Mouse (Mus musculus) CH12.LX (cell line): ENCODE data around the gene Gdf9. TPM values are rescaled to one million over a fixed set of nuclear protein-coding genes. Genes with fewer than 3 reads are reported as not detected.

Experiments used
- DNase-seq: peaks from one replicate; pipeline ENCODE4 v3.0.0-alpha.2; 2013; ENCODE audit errors: extremely low read depth
- H3K27ac ChIP-seq: 2 replicates; pipeline ENCODE4 v1.5.1; 2012; ENCODE audit warnings: low read depth, mild to moderate bottlenecking, control low read depth, moderate library complexity; ENCODE audit not compliant: insufficient read depth
- H3K27me3 ChIP-seq: replicated peaks from 2 replicates; pipeline ENCODE3; 2012; ENCODE audit warnings: inconsistent platforms
- H3K36me3 ChIP-seq, 2 experiments: replicated peaks in 1 of 2; 2 replicates each; pipeline versions ENCODE3 to v1.6.1; 2012; ENCODE audit warnings: inconsistent platforms in 1 of 2, low read length in 1 of 2, mild to moderate bottlenecking in 1 of 2, mixed read lengths in 1 of 2, moderate library complexity in 1 of 2; ENCODE audit not compliant: control insufficient read depth in 1 of 2, insufficient read depth in 1 of 2
- H3K4me1 ChIP-seq, 2 experiments: 2 replicates each; pipeline ENCODE4 v1.6.1; 2012; ENCODE audit warnings: inconsistent platforms in 1 of 2, moderate library complexity in 1 of 2; ENCODE audit not compliant: insufficient read depth in 2 of 2, control insufficient read depth in 1 of 2
- H3K4me2 ChIP-seq: 2 replicates; pipeline ENCODE4 v1.6.1; 2012; ENCODE audit warnings: low read depth, mild to moderate bottlenecking, control low read depth; ENCODE audit not compliant: poor library complexity, insufficient read depth, severe bottlenecking
- H3K4me3 ChIP-seq, 3 experiments: fragments of 150-350 bp in 1 of 3; sonication (generic) in 1 of 3; replicated peaks in 1 of 3; 2 replicates each; pipeline versions ENCODE3 to v1.5.1; 2011 to 2012; ENCODE audit warnings: low read depth in 2 of 3, low read length in 2 of 3, mild to moderate bottlenecking in 2 of 3, moderate library complexity in 2 of 3, control low read depth in 1 of 3, improper control_type of control experiment in 1 of 3, inconsistent platforms in 1 of 3, mixed read lengths in 1 of 3; ENCODE audit not compliant: poor library complexity in 1 of 3
- H3K79me2 ChIP-seq: replicated peaks from 2 replicates; pipeline ENCODE4 v1.6.1; 2012; ENCODE audit warnings: mild to moderate bottlenecking, moderate library complexity; ENCODE audit not compliant: control insufficient read depth, poor library complexity, insufficient read depth, severe bottlenecking; ENCODE audit errors: extremely low read depth
- H3K9ac ChIP-seq: 2 replicates; pipeline ENCODE4 v1.6.1; 2012; ENCODE audit warnings: low read depth, mild to moderate bottlenecking, control low read depth, moderate library complexity; ENCODE audit not compliant: insufficient read depth
- H3K9me3 ChIP-seq: replicated peaks from 2 replicates; pipeline ENCODE3; 2012; ENCODE audit warnings: low read length, inconsistent platforms, mixed read lengths
- CHD1 ChIP-seq: IDR thresholded peaks from 2 replicates; pipeline ENCODE4 v1.6.1; 2012; ENCODE audit warnings: low read depth, low read length, improper control_type of control experiment, inconsistent platforms
- CTCF ChIP-seq, 2 experiments: IDR thresholded peaks in 1 of 2; conservative IDR thresholded peaks in 1 of 2; 2 replicates each; pipeline ENCODE4 v1.5.1; 2011 to 2012; ENCODE audit warnings: low read depth in 2 of 2, low read length in 2 of 2, improper control_type of control experiment in 1 of 2, inconsistent platforms in 1 of 2, mild to moderate bottlenecking in 1 of 2, moderate library complexity in 1 of 2
- ELF1 ChIP-seq: IDR thresholded peaks from 2 replicates; pipeline ENCODE4 v1.6.1; 2014; ENCODE audit warnings: low read depth, mild to moderate bottlenecking, inconsistent platforms, low read length, improper control_type of control experiment
- ETS1 ChIP-seq: conservative IDR thresholded peaks from 2 replicates; pipeline ENCODE4 v1.6.1; 2012; ENCODE audit warnings: low read depth, mild to moderate bottlenecking, inconsistent platforms, low read length, improper control_type of control experiment, moderate library complexity
- GABPA ChIP-seq: IDR thresholded peaks from 2 replicates; pipeline ENCODE4 v1.6.1; 2012; ENCODE audit warnings: low read depth, low read length, improper control_type of control experiment, inconsistent platforms; ENCODE audit not compliant: insufficient replicate concordance
- HCFC1 ChIP-seq: IDR thresholded peaks from 2 replicates; pipeline ENCODE4 v1.6.1; 2012; ENCODE audit warnings: low read depth, mild to moderate bottlenecking, inconsistent platforms, low read length, improper control_type of control experiment
- IRF4 ChIP-seq: IDR thresholded peaks from 2 replicates; pipeline ENCODE4 v1.6.1; 2014; ENCODE audit warnings: low read depth, mild to moderate bottlenecking, inconsistent platforms, low read length, improper control_type of control experiment
- JUN ChIP-seq: IDR thresholded peaks from 2 replicates; pipeline ENCODE4 v1.6.1; 2011; ENCODE audit warnings: low read depth, mild to moderate bottlenecking, low read length, improper control_type of control experiment, moderate library complexity; ENCODE audit not compliant: insufficient read depth
- JUND ChIP-seq: conservative IDR thresholded peaks from 2 replicates; pipeline ENCODE4 v1.6.1; 2011; ENCODE audit warnings: low read depth, low read length, improper control_type of control experiment
- KAT2A ChIP-seq: IDR thresholded peaks from 2 replicates; pipeline ENCODE4 v1.6.1; 2012; ENCODE audit warnings: low read length, improper control_type of control experiment, inconsistent platforms; ENCODE audit not compliant: insufficient replicate concordance
- MAX ChIP-seq: IDR thresholded peaks from 2 replicates; pipeline ENCODE4 v1.6.1; 2011; ENCODE audit warnings: low read length, improper control_type of control experiment
- MXI1 ChIP-seq: IDR thresholded peaks from 2 replicates; pipeline ENCODE4 v1.6.1; 2011; ENCODE audit warnings: mild to moderate bottlenecking, low read depth, low read length, improper control_type of control experiment
- NELFE ChIP-seq: IDR thresholded peaks from 2 replicates; pipeline ENCODE4 v1.6.1; 2011; ENCODE audit warnings: low read depth, low read length, improper control_type of control experiment
- NRF1 ChIP-seq: IDR thresholded peaks from 2 replicates; pipeline ENCODE4 v1.6.1; 2014; ENCODE audit warnings: low read depth, mild to moderate bottlenecking, inconsistent platforms, low read length, improper control_type of control experiment, moderate library complexity
- PAX5 ChIP-seq: IDR thresholded peaks from 2 replicates; pipeline ENCODE4 v1.6.1; 2012; ENCODE audit warnings: low read length, inconsistent platforms, mixed read lengths
- POLR2AphosphoS2 ChIP-seq: IDR thresholded peaks from 2 replicates; pipeline ENCODE4 v1.6.1; 2011; ENCODE audit warnings: low read depth, low read length, improper control_type of control experiment
- RCOR1 ChIP-seq: conservative IDR thresholded peaks from 2 replicates; pipeline ENCODE4 v1.6.1; 2012; ENCODE audit warnings: low read depth, mild to moderate bottlenecking, inconsistent platforms, low read length, improper control_type of control experiment
- SIN3A ChIP-seq: IDR thresholded peaks from 2 replicates; pipeline ENCODE4 v1.6.1; 2012; ENCODE audit warnings: low read length, improper control_type of control experiment, inconsistent platforms
- SMC3 ChIP-seq: IDR thresholded peaks from 2 replicates; pipeline ENCODE4 v1.6.1; 2011; ENCODE audit warnings: low read depth, low read length, improper control_type of control experiment
- TBP ChIP-seq: conservative IDR thresholded peaks from 2 replicates; pipeline ENCODE4 v1.6.1; 2011; ENCODE audit warnings: low read depth, low read length, improper control_type of control experiment
- TCF12 ChIP-seq: IDR thresholded peaks from 2 replicates; pipeline ENCODE4 v1.6.1; 2014; ENCODE audit warnings: low read depth, mild to moderate bottlenecking, inconsistent platforms, low read length, improper control_type of control experiment
- ZKSCAN1 ChIP-seq: IDR thresholded peaks from 2 replicates; pipeline ENCODE4 v1.6.1; 2012; ENCODE audit warnings: low read depth, inconsistent platforms, low read length, improper control_type of control experiment, borderline replicate concordance
- ZMIZ1 ChIP-seq: IDR thresholded peaks from 2 replicates; pipeline ENCODE4 v1.6.1; 2012; ENCODE audit warnings: low read depth, mild to moderate bottlenecking, inconsistent platforms, low read length, improper control_type of control experiment
- ZNF384 ChIP-seq: IDR thresholded peaks from 2 replicates; pipeline ENCODE4 v1.6.1; 2012; ENCODE audit warnings: low read depth, low read length, improper control_type of control experiment, inconsistent platforms
- dilution Hi-C: fragments of 300-500 bp; cut with MboI; formaldehyde crosslinking; loops from 2 replicates; pipeline ENCODE4 v1.14.3; 2020; ENCODE audit warnings: low sequenced_read_pairs; ENCODE audit not compliant: extremely low pct_unique_long_range_greater_than_20kb, extremely low pct_ligation_motif_present
- in situ Hi-C: fragments of 300-500 bp; cut with MboI; formaldehyde crosslinking; loops from 3 replicates; pipeline ENCODE4 v1.14.3; 2019; ENCODE audit warnings: low sequenced_read_pairs, low pct_ligation_motif_present, low pct_unique_long_range_greater_than_20kb, mixed read lengths
- polyA plus RNA-seq: library from polyadenylated mRNA; unstranded; fragments of >175 nt; gene quantifications from 2 replicates; pipeline ENCODE4 v1.2.1, GENCODE M21; 2012; ENCODE audit warnings: low read depth; ENCODE audit not compliant: insufficient read length
- total RNA-seq, 2 experiments: library from RNA; depleted of rRNA; stranded (reverse); fragments of 300-350 nt in 1 of 2; fragments of >200 nt in 1 of 2; gene quantifications; 2 replicates each; pipeline ENCODE4 v1.2.3; 2012 to 2014

Gdf9 gene
- total and polyA plus RNA-seq, 3 experiments, result 0.13 to 0.16 TPM; not detected in 1

DNA sequence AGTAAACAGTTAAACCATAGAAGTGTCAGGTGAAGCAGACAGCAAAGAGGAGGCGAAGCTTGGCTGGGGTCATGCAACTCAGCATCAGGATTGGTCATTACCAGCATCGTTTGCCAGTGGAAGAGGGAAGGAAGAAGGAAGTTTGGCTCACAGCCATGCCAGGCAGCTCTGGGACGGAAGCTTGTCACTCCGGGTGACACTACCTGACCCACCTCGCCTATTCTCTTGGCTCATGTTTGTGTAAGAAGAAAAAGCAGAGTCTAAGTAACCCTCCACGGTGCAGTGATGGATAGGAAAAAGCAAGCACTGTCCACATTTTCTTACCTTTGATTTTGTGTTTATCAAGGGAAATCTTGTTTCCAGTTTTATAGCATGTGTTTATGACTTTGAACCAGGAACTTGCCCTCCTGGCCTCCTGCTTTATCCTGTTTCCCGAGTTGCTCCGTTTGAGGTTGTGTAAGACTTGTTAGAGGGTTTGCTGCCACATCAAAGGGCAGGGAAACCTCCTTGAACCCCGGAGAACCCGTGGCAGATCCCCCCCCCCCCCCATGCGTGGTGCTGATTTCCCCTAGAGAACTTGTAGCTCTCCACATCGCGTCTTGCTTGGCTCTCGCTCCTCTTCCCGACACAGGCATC lies 19.4 kb downstream of the Gdf9 start:
- H3K4me1 ChIP-seq, result 0 out of 4 replicates have a peak, but pooled peaks cover 0 to 2% of the 10 kb centered on the region in 2 experiments
- H3K4me3 ChIP-seq, result no peak overlapping the region
- no peak for DNase-seq
- no peaks in the 10 kb centered on the region for H3K79me2 ChIP-seq
- no peak overlapping the region for H3K9ac ChIP-seq
- TF ChIP-seq ETS1 (no peak), GABPA (no peak), TCF12 (no peak), JUN (no peak), TBP (no peak), MAX (no peak), CHD1 (no peak)
- TF ChIP-seq, all 38 proteins: peak for 0
- no peak overlapping the region for H3K27ac ChIP-seq
- no peaks in the 10 kb centered on the region for H3K36me3 ChIP-seq
- in situ Hi-C loops, result no loop called here
- no peaks in the 10 kb centered on the region for H3K9me3 ChIP-seq
- no peak overlapping the region for H3K4me2 ChIP-seq
- dilution Hi-C loops, result no loop called here
- H3K27me3 ChIP-seq, result peaks cover 1% of the 10 kb centered on the region

DNA sequence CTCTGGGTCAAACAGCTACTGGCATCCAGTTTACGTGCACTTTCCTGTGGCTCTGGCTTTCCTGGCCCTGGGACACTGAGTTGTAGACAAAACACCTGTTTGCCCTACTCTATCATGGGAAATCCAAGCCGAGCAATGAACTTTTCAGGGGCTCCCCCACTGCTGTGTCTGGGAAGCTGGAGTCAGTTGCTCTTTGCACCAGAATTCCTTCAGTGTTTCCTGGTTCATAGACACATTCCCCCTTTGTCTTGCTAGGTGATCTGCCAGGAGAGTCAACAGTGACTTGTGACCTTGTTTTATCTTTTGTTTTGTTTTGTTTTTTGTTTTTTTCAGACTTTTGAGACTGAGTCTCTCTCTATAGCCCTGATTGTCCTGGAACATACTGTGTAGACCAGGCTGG lies 20.5 kb downstream of the Gdf9 start:
- Histone ChIP-seq H3K79me2 (no peaks in the 10 kb centered on the region), H3K27me3 (peaks cover 1% of the 10 kb centered on the region)
- TF ChIP-seq JUN (no peak), JUND (no peak), TCF12 (no peak), RCOR1 (no peak), SIN3A (no peak), KAT2A (no peak)

DNA sequence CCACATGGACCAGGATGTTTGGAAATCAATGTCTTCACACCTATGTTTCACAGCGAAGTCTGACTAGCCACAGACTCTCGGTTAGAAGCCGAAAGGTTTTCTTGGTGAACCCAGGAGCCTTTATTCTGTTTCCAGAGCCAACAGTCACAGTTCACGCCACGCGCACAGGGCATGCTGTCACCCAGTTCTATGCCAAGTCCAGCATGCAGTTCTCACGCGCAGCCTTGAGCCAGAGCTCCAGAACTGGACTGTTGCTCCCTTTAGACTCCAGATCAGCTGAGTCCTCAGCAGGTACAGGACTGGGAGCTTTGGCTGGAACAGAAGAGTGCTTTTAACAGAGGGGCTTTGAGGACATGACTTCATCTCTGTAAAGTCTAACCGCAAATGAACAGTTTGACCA lies 21.6 kb downstream of the Gdf9 start:
- Histone ChIP-seq H3K9me3 (peaks cover 4% of the 10 kb centered on the region), H3K4me3 (no peak overlapping the region), H3K9ac (no peak overlapping the region), H3K4me2 (no peak overlapping the region), H3K27me3 (peaks cover 1% of the 10 kb centered on the region), H3K27ac (no peak overlapping the region), H3K4me1 (0 out of 4 replicates have a peak, but pooled peaks cover 0 to 2% of the 10 kb centered on the region in 2 experiments), H3K79me2 (no peaks in the 10 kb centered on the region), H3K36me3 (no peaks in the 10 kb centered on the region)
- no peak for TF ChIP-seq ZNF384
- TF ChIP-seq ZMIZ1, result no peak
- no peak for TF ChIP-seq SMC3
- no peak for TF ChIP-seq TBP
- TF ChIP-seq IRF4, result no peak
- no peak for TF ChIP-seq NELFE
- no peak for TF ChIP-seq POLR2AphosphoS2
- no peak for TF ChIP-seq HCFC1
- TF ChIP-seq JUND, result no peak
- no peak for TF ChIP-seq MXI1
- TF ChIP-seq PAX5, result no peak
- no peak for TF ChIP-seq ELF1
- no peak for TF ChIP-seq SIN3A
- no peak for TF ChIP-seq NRF1
- no peak for TF ChIP-seq CTCF (conservative IDR thresholded peaks at IDR 0.05 in 1 of 2, IDR thresholded peaks at IDR 0.05 in 1 of 2; ENCODE audit: low read depth in 2 of 2, low read length in 2 of 2)
- no peak for TF ChIP-seq TCF12
- TF ChIP-seq ZKSCAN1, result no peak
- in situ Hi-C loops, result no loop called here
- DNase-seq, result no peak
- dilution Hi-C loops, result no loop called here

More for the DNA sequence above, 20.5 kb downstream of the Gdf9 start:
- Histone ChIP-seq H3K4me1 (0 out of 4 replicates have a peak, but pooled peaks cover 0 to 2% of the 10 kb centered on the region in 2 experiments), H3K36me3 (no peaks in the 10 kb centered on the region), H3K4me3 (no peak overlapping the region), H3K4me2 (no peak overlapping the region), H3K9ac (no peak overlapping the region), H3K9me3 (no peaks in the 10 kb centered on the region), H3K27ac (no peak overlapping the region)
- DNase-seq, result no peak
- dilution Hi-C loops, result no loop called here
- in situ Hi-C loops, result no loop called here
